In the genomic region with DNA sequence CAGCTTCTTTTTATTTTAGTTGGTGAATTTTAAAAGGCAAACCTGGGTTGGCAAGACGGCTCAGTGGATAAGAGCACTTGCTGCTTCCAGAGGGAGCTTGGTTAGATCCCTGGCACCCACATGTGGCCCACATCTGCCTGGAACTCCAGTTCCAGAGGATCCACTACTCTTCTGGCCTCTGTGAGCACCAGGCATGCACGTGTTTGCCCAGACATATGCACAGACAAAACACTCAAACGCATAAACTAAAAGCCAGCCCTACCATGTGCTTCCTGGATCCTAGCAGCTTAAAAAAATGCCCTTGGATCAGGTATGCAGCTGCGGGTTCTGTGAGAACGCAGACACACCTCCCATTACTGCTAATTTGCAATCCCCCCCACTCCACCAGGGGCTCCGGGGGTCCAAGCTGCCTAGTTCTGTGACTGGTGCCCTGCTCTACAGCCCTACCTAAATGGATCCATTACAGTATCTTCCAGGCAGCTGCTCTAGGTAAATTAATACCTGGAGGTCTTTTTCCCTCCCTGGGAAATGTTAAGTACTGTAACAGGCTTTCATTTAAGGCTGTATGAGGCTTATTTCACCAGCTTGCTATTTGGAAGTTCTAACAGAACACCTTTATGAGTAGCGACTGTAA, we compare ENCODE assay signal across 25 mouse cellular contexts.
A peak's percentile ranks its signal among the peaks of the same experiment; 100 is the strongest.
DNase-seq lines count a peak whose midpoint lies in the region; ATAC-seq and TF ChIP-seq lines count a peak whose summit lies in the region.
"Had no signal": no experiment of that assay in that cellular context is flagged by ENCODE, and none has a peak within 500 bp of the region (broad histone marks: within the 10 kb centered on the region; RNA-seq: fewer than 3 reads in every experiment).

No protein-coding gene starts in this region.

- no peak overlapping the region for H3K9ac ChIP-seq in hindbrain, embryonic 13.5 days
- no peak overlapping the region for H3K9ac ChIP-seq in hindbrain, embryonic 14.5 days
- H3K9ac ChIP-seq in midbrain, embryonic 16.5 days (ENCODE audit: low read depth, low read length) = no peak overlapping the region
- H3K9ac ChIP-seq in midbrain, postnatal 0 days (replicated peaks; ENCODE audit: low read length, poor library complexity, severe bottlenecking) = no peak overlapping the region
- no peak overlapping the region for H3K9ac ChIP-seq in limb, embryonic 12.5 days (replicated peaks)
- no peak overlapping the region for H3K9ac ChIP-seq in forebrain, embryonic 12.5 days
- H3K9ac ChIP-seq: forebrain, postnatal 0 days; heart, embryonic 15.5 days; hindbrain, embryonic 12.5 days; liver, embryonic 12.5 days; liver, postnatal 0 days had no signal

- peak overlapping the region; percentile 32; the same call in 1 of the 2 replicates for H3K27ac ChIP-seq in hindbrain, embryonic 13.5 days
- no peak overlapping the region for H3K27ac ChIP-seq in hindbrain, embryonic 14.5 days
- no peak overlapping the region for H3K27ac ChIP-seq in midbrain, embryonic 16.5 days (ENCODE audit: low read length)
- no peak overlapping the region for H3K27ac ChIP-seq in midbrain, postnatal 0 days (ENCODE audit: low read depth, low read length)
- peak overlapping the region; percentile 75 for H3K27ac ChIP-seq in limb, embryonic 12.5 days
- no peak overlapping the region for H3K27ac ChIP-seq in forebrain, embryonic 12.5 days
- H3K27ac ChIP-seq: heart, embryonic 15.5 days; hindbrain, embryonic 12.5 days; liver, embryonic 12.5 days had no signal

- TF ChIP-seq CTCF in midbrain, postnatal 0 days (IDR thresholded peaks at IDR 0.05) = no peak

- no peak for ATAC-seq in hindbrain, embryonic 13.5 days (ENCODE audit: low FRiP score)
- no peak for ATAC-seq in hindbrain, embryonic 14.5 days (ENCODE audit: low FRiP score)
- 0 out of 2 replicates have a peak, but pooled peaks have one; percentile 33 for ATAC-seq in midbrain, embryonic 16.5 days
- no peak for ATAC-seq in midbrain, postnatal 0 days (ENCODE audit: low FRiP score)
- ATAC-seq in limb, embryonic 12.5 days (ENCODE audit: insufficient number of reproducible peaks, insufficient read depth, low FRiP score, low TSS enrichment, low read depth) = peak; percentile 77
- no peak for ATAC-seq in forebrain, embryonic 12.5 days (ENCODE audit: low FRiP score)
- ATAC-seq: forebrain, postnatal 0 days; inflammation-experienced regulatory T-cells, adult 6 months; liver, embryonic 12.5 days; liver, postnatal 0 days had no signal

- H3K4me1 ChIP-seq in hindbrain, embryonic 13.5 days (replicated peaks) = 0 out of 2 replicates have a peak, but pooled peaks cover 13% of the 10 kb centered on the region
- H3K4me1 ChIP-seq in hindbrain, embryonic 14.5 days (replicated peaks; ENCODE audit: control insufficient read depth, insufficient read depth, low read length) = no peaks in the 10 kb centered on the region; the same call in 1 of the 2 replicates
- no peaks in the 10 kb centered on the region for H3K4me1 ChIP-seq in midbrain, embryonic 16.5 days (ENCODE audit: control insufficient read depth, insufficient read depth, low read length)
- no peaks in the 10 kb centered on the region for H3K4me1 ChIP-seq in midbrain, postnatal 0 days (ENCODE audit: insufficient read depth, low read length)
- peaks cover 46% of the 10 kb centered on the region for H3K4me1 ChIP-seq in limb, embryonic 12.5 days (replicated peaks)
- H3K4me1 ChIP-seq in forebrain, embryonic 12.5 days = no peaks in the 10 kb centered on the region
- H3K4me1 ChIP-seq: hindbrain, embryonic 12.5 days had no signal

- no peak overlapping the region for H3K4me2 ChIP-seq in hindbrain, embryonic 13.5 days
- no peak overlapping the region for H3K4me2 ChIP-seq in hindbrain, embryonic 14.5 days (replicated peaks)
- H3K4me2 ChIP-seq in midbrain, embryonic 16.5 days (ENCODE audit: low read length) = no peak overlapping the region
- H3K4me2 ChIP-seq in midbrain, postnatal 0 days (ENCODE audit: low read depth, low read length, poor library complexity, severe bottlenecking) = no peak overlapping the region
- 0 out of 2 replicates have a peak overlapping the region, but pooled peaks have one; percentile 15 for H3K4me2 ChIP-seq in limb, embryonic 12.5 days
- no peak overlapping the region for H3K4me2 ChIP-seq in forebrain, embryonic 12.5 days
- H3K4me2 ChIP-seq: heart, embryonic 15.5 days; hindbrain, embryonic 12.5 days; liver, embryonic 12.5 days; midbrain, embryonic 11.5 days had no signal

- DNase-seq in hindbrain, embryonic 14.5 days (ENCODE audit: low spot score) = no peak
- no peak for DNase-seq in midbrain, postnatal 0 days (ENCODE audit: low spot score)
- DNase-seq in thymus, postnatal 4 days = no peak
- DNase-seq: adrenal gland, adult 8-10 months; cerebellum, adult 2 months; cerebellum, postnatal 14 days; forebrain, postnatal 0 days; gastrocnemius, postnatal 10 days; kidney, adult 11 months; liver, postnatal 0 days; lung, postnatal 36 days; thymus, adult 2 months; thymus, postnatal 36 days had no signal

- no peaks in the 10 kb centered on the region for H3K9me3 ChIP-seq in hindbrain, embryonic 13.5 days
- H3K9me3 ChIP-seq in hindbrain, embryonic 14.5 days (ENCODE audit: control insufficient read depth, low read length) = no peaks in the 10 kb centered on the region
- no peaks in the 10 kb centered on the region for H3K9me3 ChIP-seq in midbrain, embryonic 16.5 days (replicated peaks; ENCODE audit: control insufficient read depth, low read length, poor library complexity, severe bottlenecking)
- no peaks in the 10 kb centered on the region for H3K9me3 ChIP-seq in midbrain, postnatal 0 days (ENCODE audit: low read length)
- H3K9me3 ChIP-seq in limb, embryonic 12.5 days = no peaks in the 10 kb centered on the region
- no peaks in the 10 kb centered on the region for H3K9me3 ChIP-seq in forebrain, embryonic 12.5 days
- H3K9me3 ChIP-seq: heart, embryonic 10.5 days; heart, embryonic 15.5 days; hindbrain, embryonic 12.5 days; liver, embryonic 12.5 days had no signal

- no peak overlapping the region for H3K4me3 ChIP-seq in hindbrain, embryonic 13.5 days
- H3K4me3 ChIP-seq in hindbrain, embryonic 14.5 days (replicated peaks; ENCODE audit: low read length) = no peak overlapping the region
- no peak overlapping the region for H3K4me3 ChIP-seq in midbrain, embryonic 16.5 days (ENCODE audit: low read depth, low read length)
- H3K4me3 ChIP-seq in midbrain, postnatal 0 days (ENCODE audit: low read depth, low read length) = no peak overlapping the region
- no peak overlapping the region for H3K4me3 ChIP-seq in limb, embryonic 12.5 days (replicated peaks)
- no peak overlapping the region for H3K4me3 ChIP-seq in forebrain, embryonic 12.5 days (replicated peaks)
- H3K4me3 ChIP-seq: erythroblast, embryonic 14.5 days; heart, embryonic 10.5 days; heart, embryonic 15.5 days; hindbrain, embryonic 12.5 days; liver, embryonic 12.5 days had no signal

- H3K36me3 ChIP-seq in hindbrain, embryonic 13.5 days = 0 out of 2 replicates have a peak, but pooled peaks cover under 1% of the 10 kb centered on the region
- no peaks in the 10 kb centered on the region for H3K36me3 ChIP-seq in hindbrain, embryonic 14.5 days (replicated peaks; ENCODE audit: control insufficient read depth, insufficient read depth)
- H3K36me3 ChIP-seq in midbrain, embryonic 16.5 days (ENCODE audit: control insufficient read depth, insufficient read depth, low read length) = no peaks in the 10 kb centered on the region
- no peaks in the 10 kb centered on the region for H3K36me3 ChIP-seq in midbrain, postnatal 0 days (ENCODE audit: insufficient read depth, low read length)
- no peaks in the 10 kb centered on the region for H3K36me3 ChIP-seq in limb, embryonic 12.5 days
- H3K36me3 ChIP-seq in forebrain, embryonic 12.5 days (replicated peaks) = no peaks in the 10 kb centered on the region
- H3K36me3 ChIP-seq: G1E; heart, embryonic 10.5 days; heart, embryonic 15.5 days; hindbrain, embryonic 12.5 days; liver, embryonic 12.5 days had no signal

- WGBS in hindbrain, embryonic 13.5 days = 69% methylated on average over 7 of the region's 7 CpGs
- WGBS in hindbrain, embryonic 14.5 days = 64% methylated on average over 7 of the region's 7 CpGs
- WGBS in midbrain, embryonic 16.5 days = 55% methylated on average over 7 of the region's 7 CpGs
- 57% methylated on average over 7 of the region's 7 CpGs for WGBS in midbrain, postnatal 0 days
- 16% methylated on average over 7 of the region's 7 CpGs for WGBS in limb, embryonic 12.5 days
- WGBS in forebrain, embryonic 12.5 days = 55% methylated on average over 7 of the region's 7 CpGs

- no peaks in the 10 kb centered on the region for H3K27me3 ChIP-seq in hindbrain, embryonic 13.5 days
- no peaks in the 10 kb centered on the region for H3K27me3 ChIP-seq in hindbrain, embryonic 14.5 days (ENCODE audit: control insufficient read depth, insufficient read depth, low read length)
- no peaks in the 10 kb centered on the region for H3K27me3 ChIP-seq in midbrain, embryonic 16.5 days (ENCODE audit: control insufficient read depth, insufficient read depth, low read depth, low read length)
- no peaks in the 10 kb centered on the region for H3K27me3 ChIP-seq in midbrain, postnatal 0 days (ENCODE audit: insufficient read depth, low read length)
- peaks cover 14% of the 10 kb centered on the region; the same call in 1 of the 2 replicates for H3K27me3 ChIP-seq in limb, embryonic 12.5 days
- peaks cover 14% of the 10 kb centered on the region; the same call in 1 of the 2 replicates for H3K27me3 ChIP-seq in forebrain, embryonic 12.5 days
- H3K27me3 ChIP-seq: heart, embryonic 15.5 days; hindbrain, embryonic 12.5 days; liver, embryonic 12.5 days had no signal

Comparison
In these comparisons a context has a peak if more than half of its experiments do, and no peak if none do; other contexts are left out.
1. ATAC-seq: peak in midbrain, embryonic 16.5 days (single experiment) and limb, embryonic 12.5 days (single experiment); none in hindbrain, embryonic 13.5 days (single experiment), hindbrain, embryonic 14.5 days (single experiment), midbrain, postnatal 0 days (single experiment) and forebrain, embryonic 12.5 days (single experiment).
2. H3K27ac ChIP-seq: peak in hindbrain, embryonic 13.5 days (single experiment) and limb, embryonic 12.5 days (single experiment); none in hindbrain, embryonic 14.5 days (single experiment), midbrain, embryonic 16.5 days (single experiment), midbrain, postnatal 0 days (single experiment) and forebrain, embryonic 12.5 days (single experiment).